Mouse (Mus musculus) ES-E14 (cell line): ENCODE measurements around the gene Prpsap1.

Source experiments
- CHD2 ChIP-seq: IDR thresholded peaks from 2 replicates; pipeline ENCODE4 v1.6.1; 2014; ENCODE audit warnings: mild to moderate bottlenecking, low read depth, low read length, inconsistent platforms
- HCFC1 ChIP-seq: IDR thresholded peaks from 2 replicates; pipeline ENCODE4 v1.6.1; 2012; ENCODE audit warnings: low read length, inconsistent platforms, borderline replicate concordance; ENCODE audit not compliant: insufficient read depth
- MAFK ChIP-seq: IDR thresholded peaks from 2 replicates; pipeline ENCODE4 v1.6.1; 2014; ENCODE audit warnings: mild to moderate bottlenecking, low read depth, low read length, inconsistent platforms; ENCODE audit not compliant: insufficient read depth
- ZC3H11A ChIP-seq: IDR thresholded peaks from 2 replicates; pipeline ENCODE4 v1.6.1; 2012; ENCODE audit warnings: low read depth, mild to moderate bottlenecking, inconsistent platforms, low read length, borderline replicate concordance
- ZNF384 ChIP-seq: IDR thresholded peaks from 2 replicates; pipeline ENCODE4 v1.6.1; 2012; ENCODE audit warnings: low read depth, low read length, inconsistent platforms

DNA sequence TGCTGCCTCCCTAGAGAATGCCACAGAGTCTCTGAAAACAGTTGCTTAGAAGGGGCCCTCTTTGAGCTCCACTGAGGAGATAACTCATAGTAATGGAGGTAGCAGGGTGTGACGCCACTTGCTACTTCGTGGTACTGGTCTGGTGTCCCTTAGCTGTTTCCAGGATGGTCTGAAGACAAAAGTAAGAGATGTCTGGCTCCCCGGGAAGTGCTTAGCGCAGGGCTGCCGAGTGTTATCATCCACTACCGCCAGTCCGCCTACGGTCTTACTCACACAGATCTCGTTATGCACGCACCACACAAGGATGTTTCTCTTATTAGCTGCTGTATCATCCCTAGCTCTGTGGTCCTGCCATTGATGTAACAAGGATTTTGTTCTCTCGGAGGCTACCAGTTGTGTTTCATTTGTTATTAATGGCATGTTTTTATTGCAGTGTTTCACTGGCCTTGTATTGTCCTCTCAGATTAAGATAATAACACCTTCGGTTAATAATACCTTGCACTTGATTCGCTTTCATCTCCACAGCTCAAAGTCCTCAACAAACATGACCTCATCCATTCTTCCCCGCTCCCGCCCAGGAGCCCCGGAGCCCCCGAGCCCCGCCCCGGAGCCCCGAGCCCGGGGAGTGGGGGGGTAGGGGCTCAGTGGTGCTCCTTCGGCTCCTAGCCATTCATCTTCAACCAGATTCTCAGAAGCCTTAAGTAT is 63.1 kb downstream of the Prpsap1 start:
- TF ChIP-seq CHD2 (no peak), ZC3H11A (no peak), HCFC1 (no peak), MAFK (no peak), ZNF384 (no peak)
